Mouse (Mus musculus) A20 (cell line): ENCODE measurements around the gene Gm4792.

ENCODE experiments used
- DNase-seq: peaks from one replicate; pipeline ENCODE4 v3.0.0-alpha.2; 2011; ENCODE audit warnings: low read depth, low spot score

The Gm4792 gene

GRCm38 (mm10) chr10:94304064-94304657 is 5.7 kb upstream of the Gm4792 start:
- no peak for DNase-seq

- DNase-seq, result peak; percentile 20
Measured at GRCm38 (mm10) chr10:94299301-94299700, 798 bp upstream of the Gm4792 start.

- DNase-seq, result no peak
Measured at GRCm38 (mm10) chr10:94295923-94296605, 2.4 kb downstream of the Gm4792 start.

DNA sequence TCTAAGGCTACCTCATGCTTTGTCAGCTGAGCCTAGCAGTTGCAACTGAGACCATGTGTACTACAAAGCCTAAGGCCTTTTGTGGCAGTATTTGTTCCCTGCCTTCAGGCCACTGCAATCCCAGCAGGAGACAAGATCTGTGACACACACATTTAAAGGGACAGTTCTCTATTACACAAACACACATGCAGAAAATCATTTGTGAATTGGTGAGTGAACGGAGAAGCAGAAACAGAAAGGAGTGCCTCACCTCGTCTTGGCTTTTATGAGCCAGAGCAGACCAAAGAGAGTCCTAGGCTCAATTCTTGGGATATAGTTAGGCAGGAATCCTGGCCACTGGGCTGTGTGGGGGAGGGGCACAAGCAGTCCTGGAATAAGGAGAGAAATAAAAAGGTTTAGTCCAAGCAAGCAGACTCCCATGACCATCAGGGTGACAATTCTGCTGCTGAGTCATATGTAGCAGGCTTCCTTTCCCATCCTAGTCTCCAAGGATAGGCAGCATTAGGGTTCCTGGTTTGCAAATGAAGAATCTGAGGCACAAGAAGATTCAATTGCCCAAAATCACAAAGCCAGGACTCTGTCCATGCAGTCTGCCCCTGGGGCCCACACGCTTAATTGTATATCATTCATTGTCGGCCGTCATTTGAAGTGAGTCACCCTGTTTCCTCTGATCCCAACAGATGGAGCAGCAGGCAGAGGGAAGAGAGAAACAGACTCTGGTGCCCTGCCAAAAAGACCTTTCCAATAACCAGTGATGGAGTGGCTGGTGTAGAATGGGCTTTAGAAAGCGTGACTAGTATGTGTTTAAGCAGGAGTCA is 3.4 kb downstream of the Gm4792 start:
- DNase-seq, result no peak

- DNase-seq, result no peak
Measured at GRCm38 (mm10) chr10:94294437-94294836, 4.1 kb downstream of the Gm4792 start.

DNA sequence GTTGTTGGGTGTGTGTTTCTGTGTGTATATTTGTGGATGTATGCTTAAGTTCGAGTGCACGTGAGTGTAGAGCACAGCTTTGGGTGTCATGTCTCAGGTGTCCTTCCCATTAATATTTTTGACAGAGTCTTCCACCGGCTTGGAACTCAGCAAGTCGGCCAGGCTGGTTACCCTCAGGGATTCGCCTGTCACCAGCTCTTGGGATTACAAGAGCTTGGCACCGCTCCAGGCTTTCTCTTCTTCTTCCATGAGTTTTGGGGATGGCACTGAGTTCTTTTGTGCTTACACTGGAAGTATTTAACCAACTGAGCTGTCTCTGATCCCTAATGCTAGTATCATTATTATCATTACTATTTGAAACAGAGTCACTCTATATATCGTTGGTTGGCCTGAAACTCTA is 15.7 kb downstream of the Gm4792 start:
- no peak for DNase-seq

- no peak for DNase-seq
Measured at GRCm38 (mm10) chr10:94282179-94282578, 16.3 kb downstream of the Gm4792 start.

GRCm38 (mm10) chr10:94276511-94276910 is 22.0 kb downstream of the Gm4792 start:
- DNase-seq, result no peak

DNA sequence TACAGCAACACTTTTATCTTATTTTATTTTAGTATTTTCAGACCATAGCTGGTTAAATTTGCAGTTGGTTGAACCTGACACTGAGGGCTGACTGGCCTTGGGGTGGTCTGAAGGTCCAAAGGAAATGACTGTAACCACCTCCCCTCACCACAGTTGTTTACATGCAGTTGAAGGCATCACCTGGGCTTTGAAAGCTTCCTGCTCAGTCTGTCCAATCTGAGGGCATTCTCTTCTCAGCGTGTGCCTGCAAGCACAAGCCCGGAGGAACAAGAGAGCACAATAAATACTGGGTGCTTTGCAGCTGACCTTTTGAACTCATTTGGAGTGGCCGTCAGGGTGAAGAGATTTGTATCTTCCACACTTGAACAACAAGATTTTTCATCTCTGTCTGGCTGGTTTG is 23.2 kb downstream of the Gm4792 start:
- no peak for DNase-seq

- DNase-seq, result no peak
Measured at GRCm38 (mm10) chr10:94265656-94266542, 32.6 kb downstream of the Gm4792 start.

- DNase-seq, result no peak
Measured at GRCm38 (mm10) chr10:94263211-94263610, 35.3 kb downstream of the Gm4792 start.

- no peak for DNase-seq
Measured at GRCm38 (mm10) chr10:94262646-94263045, 35.9 kb downstream of the Gm4792 start.

DNA sequence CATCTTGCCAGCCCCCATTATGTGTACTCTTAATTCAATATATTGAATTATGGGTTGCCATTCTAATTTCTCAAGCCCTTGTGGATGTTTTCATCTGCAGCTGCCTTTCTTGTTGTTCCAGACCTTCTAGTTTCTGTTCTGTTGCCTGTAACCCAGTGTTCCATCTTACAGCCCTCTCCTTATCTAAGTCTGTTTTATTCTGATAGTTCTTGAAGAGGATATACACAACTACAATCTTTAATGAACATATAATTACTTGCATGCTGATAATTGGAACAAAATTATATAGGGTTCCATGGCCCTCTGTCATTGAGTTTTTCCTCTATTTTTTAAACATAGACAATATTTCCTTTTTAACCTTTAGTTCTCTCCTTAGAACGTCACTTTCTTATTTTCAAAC is 38.0 kb downstream of the Gm4792 start:
- DNase-seq, result no peak

DNA sequence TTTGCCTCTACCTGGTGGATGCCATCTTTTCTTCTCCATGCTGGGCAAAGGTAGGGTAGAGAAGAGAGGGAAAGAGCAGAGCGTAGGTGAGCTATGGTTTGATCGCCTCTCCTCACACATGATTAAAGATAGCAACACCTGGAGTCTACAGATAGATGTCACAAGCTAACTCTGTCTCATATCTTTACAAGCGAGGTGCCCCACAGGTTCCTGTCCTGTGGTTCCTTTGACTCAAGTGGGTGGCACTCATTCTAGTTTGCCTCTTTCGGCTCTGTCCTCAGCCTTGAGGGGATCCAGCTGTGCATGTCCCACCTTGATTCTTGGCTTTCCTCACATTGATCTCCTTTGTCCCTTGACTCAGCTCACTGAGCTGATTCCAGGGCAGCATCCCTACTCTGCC is 42.0 kb downstream of the Gm4792 start:
- DNase-seq, result no peak

- no peak for DNase-seq
Measured at GRCm38 (mm10) chr10:94255744-94256143, 42.8 kb downstream of the Gm4792 start.

DNA sequence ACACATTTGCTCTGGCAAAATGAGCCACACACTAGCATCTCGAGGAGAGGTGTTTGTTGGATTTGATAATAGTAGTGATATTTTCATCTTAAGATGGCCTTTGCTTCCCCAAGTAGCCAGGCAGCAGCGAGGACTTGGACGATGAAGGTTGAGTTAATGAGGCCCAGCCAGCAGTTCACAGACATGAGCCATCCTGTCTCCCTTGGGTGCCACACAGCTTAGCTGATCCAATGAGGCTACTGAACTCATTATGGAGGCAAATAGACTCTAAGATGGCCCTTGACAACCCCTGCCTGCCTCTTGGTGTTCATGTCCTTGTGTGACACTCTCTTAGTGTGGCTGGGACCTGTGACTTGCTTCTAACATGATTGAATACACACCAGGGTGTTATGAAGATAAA is 43.7 kb downstream of the Gm4792 start:
- DNase-seq, result no peak

- DNase-seq, result no peak
Measured at GRCm38 (mm10) chr10:94253260-94253807, 45.2 kb downstream of the Gm4792 start.

DNA sequence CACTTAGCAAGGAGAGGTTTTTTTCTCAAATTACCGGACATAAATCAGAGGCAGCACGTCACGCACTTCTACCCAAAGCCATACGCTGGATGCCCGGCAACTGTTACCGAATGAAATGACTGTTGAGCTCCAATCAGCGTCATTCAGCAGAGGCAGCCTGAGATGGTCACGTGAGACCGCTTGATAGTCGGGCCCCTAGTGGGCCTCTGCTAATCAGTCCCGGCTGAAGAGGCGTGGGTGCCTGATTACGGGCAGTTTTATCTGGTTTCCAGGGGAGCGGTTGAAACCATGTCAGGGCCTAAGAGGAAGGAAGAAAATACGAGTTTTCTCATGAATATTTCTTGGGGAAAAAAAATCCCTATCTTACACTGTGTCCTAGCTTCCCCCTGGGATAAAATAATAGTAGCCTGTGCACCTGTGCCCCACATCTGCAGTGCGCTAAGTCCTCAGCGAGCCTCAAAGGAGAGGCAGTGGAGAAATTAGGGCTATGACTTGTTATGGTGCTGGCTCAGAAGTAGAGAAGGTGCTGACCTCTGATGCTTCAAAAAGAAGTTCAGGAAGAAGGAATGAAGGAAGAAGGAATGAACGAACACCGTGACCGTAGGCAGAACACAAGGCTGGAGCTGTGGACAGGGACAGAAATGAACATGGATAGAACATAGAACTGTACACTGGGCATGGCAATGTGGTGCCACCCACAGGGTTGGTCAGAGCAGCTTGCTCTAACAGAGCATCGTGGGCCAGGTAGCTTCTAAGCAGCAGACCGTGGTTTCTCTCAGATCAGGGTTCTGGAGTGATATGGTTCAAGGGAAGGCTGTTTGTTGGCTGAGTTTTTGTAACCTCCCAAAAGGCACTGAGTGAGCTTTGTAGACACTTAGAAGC is 48.7 kb downstream of the Gm4792 start:
- no peak for DNase-seq

GRCm38 (mm10) chr10:94247748-94248349 is 50.7 kb downstream of the Gm4792 start:
- no peak for DNase-seq
